Mouse (Mus musculus) spleen, postnatal 36 days (tissue): Measurements from ENCODE around the gene E330021D16Rik.
"Not testable (repeated sequence)": the region's sequence is repeated elsewhere in the genome, so short reads cannot be mapped to it uniquely, and the experiment has no call there.

Experiments used
- DNase-seq, 2 experiments: peaks; one replicate each; pipeline ENCODE4 v3.0.0; 2022; ENCODE audit warnings: low spot score in 2 of 2, mixed read lengths in 1 of 2

Gene E330021D16Rik

GRCm38 (mm10) chr6:136415133-136415775 lies at the start of gene E330021D16Rik:
Gene E330021D16Rik (minus strand): TSS chr6:136415569.
- no peak for DNase-seq

GRCm38 (mm10) chr6:136465021-136465420 lies 49.7 kb upstream of the E330021D16Rik start:
- DNase-seq: no peak

GRCm38 (mm10) chr6:136464121-136464621 lies 48.8 kb upstream of the E330021D16Rik start:
- DNase-seq: peak; percentile 76 to 78

- DNase-seq: peak; percentile 40 to 57
These were observed 48.1 kb upstream of the E330021D16Rik start for GRCm38 (mm10) chr6:136463491-136463890.

- DNase-seq: no peak
These were observed 43.8 kb upstream of the E330021D16Rik start for GRCm38 (mm10) chr6:136459156-136459555.

GRCm38 (mm10) chr6:136456302-136456701 lies 40.9 kb upstream of the E330021D16Rik start:
- DNase-seq: no peak

GRCm38 (mm10) chr6:136455696-136456095 lies 40.3 kb upstream of the E330021D16Rik start:
- DNase-seq: no peak

- DNase-seq: no peak
These were observed 37.3 kb upstream of the E330021D16Rik start for GRCm38 (mm10) chr6:136452623-136453022.

GRCm38 (mm10) chr6:136450863-136451262 lies 35.5 kb upstream of the E330021D16Rik start:
- no peak for DNase-seq

- DNase-seq: peak in 1 of 2 experiments; percentile 32
These were observed 34.6 kb upstream of the E330021D16Rik start for GRCm38 (mm10) chr6:136449930-136450329.

GRCm38 (mm10) chr6:136449270-136449692 lies 33.9 kb upstream of the E330021D16Rik start:
- peak; percentile 77 to 80 for DNase-seq

GRCm38 (mm10) chr6:136439205-136439604 lies 23.8 kb upstream of the E330021D16Rik start:
- DNase-seq: not testable (repeated sequence)

- DNase-seq: not testable (repeated sequence)
These were observed 20.8 kb upstream of the E330021D16Rik start for GRCm38 (mm10) chr6:136436151-136436550.

GRCm38 (mm10) chr6:136433573-136433972 lies 18.2 kb upstream of the E330021D16Rik start:
- DNase-seq: no peak

- DNase-seq: no peak
These were observed 16.5 kb upstream of the E330021D16Rik start for GRCm38 (mm10) chr6:136431896-136432248.

GRCm38 (mm10) chr6:136431169-136431895 lies 16.0 kb upstream of the E330021D16Rik start:
- DNase-seq: no peak

- no peak for DNase-seq
These were observed 14.1 kb upstream of the E330021D16Rik start for GRCm38 (mm10) chr6:136429441-136429840.

- no peak for DNase-seq
These were observed 13.0 kb upstream of the E330021D16Rik start for GRCm38 (mm10) chr6:136428412-136428811.

- DNase-seq: no peak
These were observed 11.9 kb upstream of the E330021D16Rik start for GRCm38 (mm10) chr6:136427240-136427639.

- no peak for DNase-seq
These were observed 10.6 kb upstream of the E330021D16Rik start for GRCm38 (mm10) chr6:136425956-136426355.

- DNase-seq: no peak
These were observed 8.8 kb upstream of the E330021D16Rik start for GRCm38 (mm10) chr6:136424166-136424565.

GRCm38 (mm10) chr6:136423201-136423600 lies 7.8 kb upstream of the E330021D16Rik start:
- no peak for DNase-seq
